In genomic region chr17:52459997-52460387, GRCm38 (mm10) we compare ENCODE assay signal across 18 mouse cellular contexts.
"Had no signal": no experiment of that assay in that cellular context is flagged by ENCODE, and none has a peak within 500 bp of the region (broad histone marks: within the 10 kb centered on the region; RNA-seq: fewer than 3 reads in every experiment).

No protein-coding gene starts in this region.

- ATAC-seq: liver, embryonic 12.5 days had no signal

- H3K4me1 ChIP-seq: kidney, embryonic 15.5 days; limb, embryonic 10.5 days; limb, embryonic 13.5 days; liver, embryonic 12.5 days; liver, embryonic 15.5 days; lung, embryonic 15.5 days had no signal

- H3K36me3 ChIP-seq: kidney, embryonic 15.5 days; limb, embryonic 10.5 days; limb, embryonic 13.5 days; liver, embryonic 12.5 days; liver, embryonic 15.5 days; lung, embryonic 15.5 days; midbrain, embryonic 12.5 days had no signal

- H3K9ac ChIP-seq: kidney, embryonic 15.5 days; limb, embryonic 13.5 days; liver, embryonic 12.5 days; liver, embryonic 15.5 days; lung, embryonic 15.5 days; midbrain, embryonic 12.5 days had no signal

- H3K9me3 ChIP-seq: kidney, embryonic 15.5 days; limb, embryonic 10.5 days; limb, embryonic 13.5 days; liver, embryonic 12.5 days; liver, embryonic 15.5 days; lung, embryonic 15.5 days; midbrain, embryonic 12.5 days had no signal

- H3K27ac ChIP-seq: kidney, embryonic 15.5 days; limb, embryonic 10.5 days; limb, embryonic 13.5 days; liver, embryonic 12.5 days; liver, embryonic 15.5 days; lung, embryonic 15.5 days had no signal

- H3K27me3 ChIP-seq: kidney, embryonic 15.5 days; limb, embryonic 13.5 days; liver, embryonic 12.5 days; liver, embryonic 15.5 days; lung, embryonic 15.5 days; midbrain, embryonic 12.5 days had no signal

- DNase-seq: kidney, adult 8-10 months; kidney, postnatal 10 days; kidney, postnatal 36 days; layer of hippocampus, postnatal 36 days; liver; lung, adult 18-20 months; lung, postnatal 10 days; lung, postnatal 36 days; thymus, adult 18-20 months; thymus, postnatal 36 days had no signal

- H3K4me3 ChIP-seq: kidney, embryonic 15.5 days; limb, embryonic 10.5 days; limb, embryonic 13.5 days; liver, embryonic 12.5 days; liver, embryonic 15.5 days; lung, embryonic 15.5 days; midbrain, embryonic 12.5 days; myocyte had no signal

- H3K4me2 ChIP-seq: kidney, embryonic 15.5 days; limb, embryonic 13.5 days; liver, embryonic 12.5 days; liver, embryonic 15.5 days; lung, embryonic 15.5 days; midbrain, embryonic 12.5 days had no signal
